Mouse (Mus musculus): ENCODE data around the gene Man1c1.

DNA sequence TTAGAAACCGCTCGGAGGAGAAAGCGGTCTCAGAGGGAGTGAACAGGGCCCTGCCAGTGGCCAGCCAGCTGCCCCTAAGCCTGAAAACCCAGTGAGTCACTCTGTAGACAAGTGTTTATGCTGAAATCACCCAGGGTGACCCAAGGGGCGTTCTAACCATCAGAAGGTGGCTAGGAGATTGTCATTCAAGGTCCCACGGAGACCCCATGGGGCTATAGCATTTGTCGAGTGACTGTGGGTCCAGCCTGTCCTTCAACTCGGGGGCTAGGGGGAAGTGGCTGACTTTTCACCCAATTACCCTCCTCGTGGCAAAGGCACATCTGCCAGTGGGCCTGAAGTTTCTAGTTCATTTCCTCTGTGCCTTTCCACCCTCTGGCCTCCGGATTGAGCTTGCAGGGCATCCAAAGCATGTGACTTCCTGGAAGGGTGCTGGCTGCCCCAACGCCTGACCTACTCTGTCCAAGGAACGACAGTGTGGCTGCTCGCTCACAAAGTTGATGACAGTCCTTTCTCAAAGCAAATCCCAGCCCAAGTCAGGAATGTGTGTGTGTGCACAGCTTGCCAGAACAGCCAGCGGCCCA is 71.9 kb downstream of the Man1c1 start:
- no peak for TF ChIP-seq CTCF (IDR thresholded peaks at IDR 0.05; ENCODE audit: borderline replicate concordance, extremely low read depth, insufficient read depth, insufficient read length)
- TF ChIP-seq POLR2A (IDR thresholded peaks at IDR 0.05; ENCODE audit: borderline replicate concordance, extremely low read depth, insufficient read depth, insufficient read length, poor library complexity, severe bottlenecking), result no peak

Measured in brain, embryonic 14.5 days (tissue).